Mouse (Mus musculus) kidney, adult 2 months (tissue): ENCODE results near the gene Clp1.

Experiments
- CTCF ChIP-seq: fragments of 200-500 bp; conservative IDR thresholded peaks from 2 replicates; pipeline ENCODE4 v1.5.1; 2011; ENCODE audit warnings: low read depth, mild to moderate bottlenecking, control low read depth, low read length, moderate library complexity, mixed read lengths; ENCODE audit not compliant: insufficient read depth, insufficient read length
- POLR2A ChIP-seq: fragments of 200-500 bp; IDR thresholded peaks from one replicate; pipeline ENCODE4 v1.6.1; 2011; ENCODE audit warnings: low read depth, low read length, control low read depth

DNA sequence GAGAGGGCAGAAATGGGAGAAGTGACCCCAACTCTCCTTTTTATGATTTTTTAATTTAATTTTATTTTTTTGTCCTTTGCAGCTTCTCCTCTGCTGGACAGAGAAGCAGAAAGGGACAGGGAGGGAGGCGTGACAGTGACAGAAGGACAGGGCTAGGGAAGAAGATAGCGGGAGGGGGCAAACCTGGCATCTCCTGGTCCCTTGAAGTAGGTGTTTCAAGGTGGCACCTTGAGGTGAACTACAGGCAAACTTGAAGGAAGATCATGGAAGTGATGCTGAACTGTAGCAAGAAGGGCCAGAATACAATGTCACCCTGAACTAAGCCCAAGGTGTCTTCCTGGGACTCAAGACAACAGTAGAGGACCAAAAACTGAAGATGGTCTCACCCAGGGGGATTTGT, 7.8 kb upstream of the Clp1 start:
- TF ChIP-seq POLR2A = no peak
- TF ChIP-seq CTCF = no peak
